Mouse (Mus musculus) olfactory bulb, adult 2 months (tissue): Measurements from ENCODE around the gene Selplg. TPM values are rescaled to one million over a fixed set of nuclear protein-coding genes. Genes with fewer than 3 reads are reported as not detected.
"Not testable (repeated sequence)": the region's sequence is repeated elsewhere in the genome, so short reads cannot be mapped to it uniquely, and the experiment has no call there.

Experiments used
- H3K27ac ChIP-seq: fragments of 200-500 bp; 2 replicates; pipeline ENCODE4 v1.5.1; 2012; ENCODE audit warnings: low read depth, low read length; ENCODE audit not compliant: insufficient read depth
- H3K4me1 ChIP-seq: fragments of 200-500 bp; 2 replicates; pipeline ENCODE4 v1.6.1; 2012; ENCODE audit warnings: low read length; ENCODE audit not compliant: control insufficient read depth, insufficient read depth
- H3K4me3 ChIP-seq: fragments of 200-500 bp; 2 replicates; pipeline ENCODE4 v1.5.1; 2012; ENCODE audit warnings: mild to moderate bottlenecking, low read depth, low read length, moderate library complexity; ENCODE audit not compliant: insufficient read depth
- CTCF ChIP-seq: fragments of 200-500 bp; IDR thresholded peaks from 2 replicates; pipeline ENCODE4 v1.5.1; 2012; ENCODE audit warnings: low read depth, mild to moderate bottlenecking, low read length, moderate library complexity; ENCODE audit not compliant: insufficient read depth
- POLR2A ChIP-seq: fragments of 200-500 bp; IDR thresholded peaks from 2 replicates; pipeline ENCODE4 v1.6.1; 2012; ENCODE audit warnings: mild to moderate bottlenecking, low read depth, low read length, moderate library complexity; ENCODE audit not compliant: insufficient read depth
- WGBS: fragments of 180-500 bp; shearing (Covaris S2); methylation state at CpG from one replicate; pipeline ENCODE4 v1.1.7; 2018; 5-methylcytosine and 5-hydroxymethylcytosine counted together
- polyA plus RNA-seq: library from polyadenylated mRNA; stranded (reverse); fragments of >200 nt; gene quantifications from 2 replicates; pipeline ENCODE4 v1.2.4, GENCODE M21; 2012; ENCODE audit warnings: low replicate concordance; ENCODE audit not compliant: missing spikeins, insufficient read depth, insufficient read length

Selplg gene
- polyA plus RNA-seq, 1 experiment = not detected

GRCm38 (mm10) chr5:113791197-113792095 lies 41.0 kb downstream of the Selplg start:
- no peak overlapping the region for H3K27ac ChIP-seq
- no peak overlapping the region for H3K4me3 ChIP-seq
- 85% methylated on average over 16 of the region's 16 CpGs for WGBS
- H3K4me1 ChIP-seq = peaks cover 14% of the 10 kb centered on the region
- no peak for TF ChIP-seq CTCF
- no peak for TF ChIP-seq POLR2A

- TF ChIP-seq CTCF (no peak), POLR2A (no peak)
- H3K27ac ChIP-seq = no peak overlapping the region
- no peak overlapping the region for H3K4me3 ChIP-seq
- 86% methylated on average over 11 of the region's 11 CpGs for WGBS
- peaks cover 14% of the 10 kb centered on the region for H3K4me1 ChIP-seq
Measured at GRCm38 (mm10) chr5:113790453-113791196, 41.8 kb downstream of the Selplg start.

- 24% methylated on average over 7 of the region's 7 CpGs for WGBS
- no peak for TF ChIP-seq POLR2A
- no peak for TF ChIP-seq CTCF
Measured at GRCm38 (mm10) chr5:113789075-113789788, 43.2 kb downstream of the Selplg start.

GRCm38 (mm10) chr5:113788645-113789044 lies 43.8 kb downstream of the Selplg start:
- WGBS = 80% methylated on average over 6 of the region's 6 CpGs
- Histone ChIP-seq H3K4me3 (no peak overlapping the region), H3K27ac (no peak overlapping the region), H3K4me1 (peaks cover 17% of the 10 kb centered on the region)
- no peak for TF ChIP-seq CTCF
- no peak for TF ChIP-seq POLR2A

More at GRCm38 (mm10) chr5:113789075-113789788, 43.2 kb downstream of the Selplg start:
- H3K27ac ChIP-seq = no peak overlapping the region
- peaks cover 14% of the 10 kb centered on the region for H3K4me1 ChIP-seq
- H3K4me3 ChIP-seq = no peak overlapping the region

- WGBS = 84% methylated on average over 5 of the region's 5 CpGs
- Histone ChIP-seq H3K27ac (no peak overlapping the region), H3K4me1 (peaks cover 30% of the 10 kb centered on the region), H3K4me3 (no peak overlapping the region)
- TF ChIP-seq POLR2A = no peak
- no peak for TF ChIP-seq CTCF
Measured at GRCm38 (mm10) chr5:113786985-113787384, 45.5 kb downstream of the Selplg start.

GRCm38 (mm10) chr5:113784104-113784503 lies 48.3 kb downstream of the Selplg start:
- not testable (repeated sequence) for H3K27ac ChIP-seq, H3K4me3 ChIP-seq
- 37% methylated on average over 3 of the region's 3 CpGs for WGBS
- H3K4me1 ChIP-seq = peaks cover 29% of the 10 kb centered on the region

GRCm38 (mm10) chr5:113783581-113784001 lies 48.9 kb downstream of the Selplg start:
- 22% methylated on average over 12 of the region's 12 CpGs for WGBS
- no peak for TF ChIP-seq POLR2A
- no peak for TF ChIP-seq CTCF
- Histone ChIP-seq H3K4me1 (peaks cover 24% of the 10 kb centered on the region), H3K27ac (no peak overlapping the region), H3K4me3 (no peak overlapping the region)

- Histone ChIP-seq H3K27ac (no peak overlapping the region), H3K4me1 (peaks cover 21% of the 10 kb centered on the region), H3K4me3 (no peak overlapping the region)
- TF ChIP-seq CTCF (no peak), POLR2A (no peak)
- 80% methylated on average over 7 of the region's 7 CpGs for WGBS
Measured at GRCm38 (mm10) chr5:113782624-113783023, 49.8 kb downstream of the Selplg start.
